Comparison of ENCODE assay signal across 8 mouse cellular contexts in the genomic region with DNA sequence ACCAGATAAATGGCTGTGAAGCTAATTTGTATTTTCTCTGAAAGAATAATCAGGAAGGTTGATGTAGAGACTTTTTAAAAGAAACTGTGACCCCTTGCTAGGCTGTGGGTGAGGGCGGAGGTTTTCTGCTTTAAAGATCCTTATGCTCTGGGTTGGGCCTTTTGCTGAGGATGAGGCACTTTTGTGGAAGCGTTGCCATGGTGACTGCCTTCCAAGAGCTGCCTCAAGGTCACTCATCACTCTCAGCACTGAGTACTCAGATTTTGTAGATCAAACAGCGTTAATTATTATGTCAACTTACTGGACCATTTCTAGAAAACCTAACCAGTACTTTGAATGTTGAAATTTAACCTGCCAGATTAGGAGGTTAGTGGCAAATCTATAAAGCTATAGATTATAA. TPM values are rescaled to one million over a fixed set of nuclear protein-coding genes. Genes with fewer than 3 reads are reported as not detected.
DNase-seq lines count a peak whose midpoint lies in the region; ATAC-seq lines count a peak whose summit lies in the region.

No protein-coding gene starts in this region.

- H3K36me3 ChIP-seq in neural tube, embryonic 11.5 days (ENCODE audit: control insufficient read depth, insufficient read depth, low read length), result no peaks in the 10 kb centered on the region
- no peaks in the 10 kb centered on the region for H3K36me3 ChIP-seq in neural tube, embryonic 14.5 days (ENCODE audit: control insufficient read depth, insufficient read depth, low read length)
- no peaks in the 10 kb centered on the region for H3K36me3 ChIP-seq in liver, embryonic 11.5 days (ENCODE audit: control insufficient read depth, insufficient read depth, low read length)

- no peak overlapping the region for H3K9ac ChIP-seq in neural tube, embryonic 11.5 days (ENCODE audit: low read length)
- no peak overlapping the region; the same call in 1 of the 2 replicates for H3K9ac ChIP-seq in neural tube, embryonic 14.5 days (replicated peaks; ENCODE audit: low read depth, low read length)
- H3K9ac ChIP-seq in liver, embryonic 11.5 days (ENCODE audit: low read depth, low read length), result no peak overlapping the region

- peak; percentile 72 for ATAC-seq in neural tube, embryonic 11.5 days (ENCODE audit: insufficient read depth, low FRiP score, low TSS enrichment)
- peak; percentile 68 for ATAC-seq in neural tube, embryonic 14.5 days (ENCODE audit: low read depth)
- no peak for ATAC-seq in liver, embryonic 11.5 days (replicated peaks; ENCODE audit: low FRiP score)

- H3K4me1 ChIP-seq in neural tube, embryonic 11.5 days (ENCODE audit: control insufficient read depth, insufficient read depth, low read length), result peaks cover 20% of the 10 kb centered on the region; the same call in 1 of the 2 replicates
- H3K4me1 ChIP-seq in neural tube, embryonic 14.5 days (ENCODE audit: control insufficient read depth, insufficient read depth, low read length), result peaks cover 16% of the 10 kb centered on the region
- H3K4me1 ChIP-seq in liver, embryonic 11.5 days (replicated peaks; ENCODE audit: control insufficient read depth, insufficient read depth, low read length), result peaks cover 19% of the 10 kb centered on the region

- no peaks in the 10 kb centered on the region for H3K9me3 ChIP-seq in neural tube, embryonic 11.5 days (ENCODE audit: control insufficient read depth, low read length)
- H3K9me3 ChIP-seq in neural tube, embryonic 14.5 days (ENCODE audit: control insufficient read depth, low read length), result no peaks in the 10 kb centered on the region
- H3K9me3 ChIP-seq in liver, embryonic 11.5 days (ENCODE audit: control insufficient read depth, low read length), result no peaks in the 10 kb centered on the region

- WGBS in neural tube, embryonic 11.5 days, result 30% methylated on average over 3 of the region's 3 CpGs
- 17% methylated on average over 3 of the region's 3 CpGs for WGBS in neural tube, embryonic 14.5 days
- WGBS in liver, embryonic 11.5 days, result 65% methylated on average over 3 of the region's 3 CpGs

- DNase-seq in adrenal gland, adult (ENCODE audit: inconsistent age in 2 of 2, low spot score in 1 of 2), result peak; percentile 56 to 80
- no peak for DNase-seq in adrenal gland, adult 18-20 months (ENCODE audit: low spot score in 2 of 2)
- peak; percentile 69 for DNase-seq in neural tube, embryonic 11.5 days (ENCODE audit: low spot score)
- no peak for DNase-seq in neural tube, embryonic 10.5 days (ENCODE audit: extremely low spot score, low spot score)
- peak; percentile 69 for DNase-seq in kidney, adult 11 months
- DNase-seq in liver, embryonic 11.5 days (ENCODE audit: low spot score), result no peak
- no peak for DNase-seq in liver

- no peak overlapping the region for H3K4me3 ChIP-seq in neural tube, embryonic 11.5 days (ENCODE audit: low read depth, low read length)
- H3K4me3 ChIP-seq in neural tube, embryonic 14.5 days (ENCODE audit: low read depth, low read length), result no peak overlapping the region
- no peak overlapping the region for H3K4me3 ChIP-seq in liver, embryonic 11.5 days (ENCODE audit: low read depth, low read length)

- H3K4me2 ChIP-seq in neural tube, embryonic 11.5 days (ENCODE audit: low read depth), result no peak overlapping the region
- H3K4me2 ChIP-seq in neural tube, embryonic 14.5 days (ENCODE audit: low read depth, low read length), result no peak overlapping the region
- no peak overlapping the region for H3K4me2 ChIP-seq in liver, embryonic 11.5 days

- H3K27ac ChIP-seq in neural tube, embryonic 11.5 days (ENCODE audit: low read depth, low read length), result peak overlapping the region; percentile 82
- peak overlapping the region; percentile 78; the same call in 1 of the 2 replicates for H3K27ac ChIP-seq in neural tube, embryonic 14.5 days (ENCODE audit: low read depth, low read length)
- H3K27ac ChIP-seq in liver, embryonic 11.5 days (ENCODE audit: low read depth, low read length), result no peak overlapping the region

- H3K27me3 ChIP-seq in neural tube, embryonic 11.5 days (ENCODE audit: control insufficient read depth, insufficient read depth, low read length), result no peaks in the 10 kb centered on the region
- no peaks in the 10 kb centered on the region for H3K27me3 ChIP-seq in neural tube, embryonic 14.5 days (ENCODE audit: control insufficient read depth, insufficient read depth, low read length)
- no peaks in the 10 kb centered on the region for H3K27me3 ChIP-seq in liver, embryonic 11.5 days (replicated peaks; ENCODE audit: control insufficient read depth, insufficient read depth, low read length)

RNA-seq across cellular contexts. Expression of a gene that starts 29.2 kb away (rescaled TPM):
- total RNA-seq in adrenal gland, adult 18-20 months (2021), result 10 to 100 TPM; 32.1 to 35.9 TPM
- polyA plus RNA-seq in neural tube, embryonic 11.5 days (2014; fragmentation: Nextera tagmentation; extraction: Ambion mirVana), result 20.0 and 22.4 TPM in 2 replicates
- 17.1 and 18.5 TPM in 2 replicates for polyA plus RNA-seq in neural tube, embryonic 14.5 days (2014; fragmentation: Nextera tagmentation; extraction: Ambion mirVana)
- 15.2 and 16.6 TPM in 2 replicates for polyA plus RNA-seq in liver, embryonic 11.5 days (2014; fragmentation: Nextera tagmentation; extraction: Ambion mirVana)

Comparison
In these comparisons a context has a peak if more than half of its experiments do, and no peak if none do; other contexts are left out.
1. DNase-seq: peak in adrenal gland, adult (2 of 2), neural tube, embryonic 11.5 days (single experiment) and kidney, adult 11 months (single experiment); none in adrenal gland, adult 18-20 months (0 of 2), neural tube, embryonic 10.5 days (single experiment), liver, embryonic 11.5 days (single experiment) and liver (single experiment).